Mouse (Mus musculus) liver, adult 2 months (tissue): ENCODE measurements at regions not wholly inside any gene's neighbourhood (a gene's known extent, or its start where the extent isn't known, plus 50 kb on each side); places are given as distances from the start of the nearest gene placed in this dataset.

Experiments used
- DNase-seq: peaks from one replicate; pipeline ENCODE4 v3.0.0-alpha.2; 2011; ENCODE audit warnings: low read depth, low spot score; ENCODE audit errors: extremely low read depth
- H3K27ac ChIP-seq: fragments of 200-500 bp; replicated peaks from 2 replicates; pipeline ENCODE4 v1.5.1; 2012; ENCODE audit warnings: low read depth, mild to moderate bottlenecking, control low read depth, inconsistent platforms, low read length; ENCODE audit not compliant: insufficient read depth
- H3K27me3 ChIP-seq: fragments of 200-500 bp; 2 replicates; pipeline ENCODE4 v1.6.1; 2012; ENCODE audit warnings: mild to moderate bottlenecking, moderate library complexity, low read length, inconsistent platforms; ENCODE audit not compliant: control insufficient read depth, insufficient read depth
- H3K36me3 ChIP-seq: fragments of 200-500 bp; 2 replicates; pipeline ENCODE4 v1.6.1; 2012; ENCODE audit warnings: low read length, inconsistent platforms; ENCODE audit not compliant: control insufficient read depth, insufficient read depth
- H3K4me1 ChIP-seq: fragments of 200-500 bp; 2 replicates; pipeline ENCODE4 v1.6.1; 2011; ENCODE audit warnings: low read length; ENCODE audit not compliant: control insufficient read depth, insufficient read depth
- H3K4me3 ChIP-seq: fragments of 200-500 bp; 2 replicates; pipeline ENCODE4 v1.5.1; 2011; ENCODE audit warnings: low read depth, mild to moderate bottlenecking, control low read depth, low read length, moderate library complexity; ENCODE audit not compliant: insufficient read depth
- H3K79me2 ChIP-seq: fragments of 200-500 bp; 2 replicates; pipeline ENCODE4 v1.6.1; 2012; ENCODE audit warnings: inconsistent platforms, mild to moderate bottlenecking, low read length, moderate library complexity; ENCODE audit not compliant: control insufficient read depth, insufficient read depth
- H3K9ac ChIP-seq: fragments of 200-500 bp; 2 replicates; pipeline ENCODE4 v1.6.1; 2012; ENCODE audit warnings: low read depth, mild to moderate bottlenecking, control low read depth, inconsistent platforms, low read length
- CTCF ChIP-seq: fragments of 200-500 bp; IDR thresholded peaks from 2 replicates; pipeline ENCODE4 v1.5.1; 2011; ENCODE audit warnings: low read depth, low read length, control low read depth
- POLR2A ChIP-seq: fragments of 200-500 bp; IDR thresholded peaks from 2 replicates; pipeline ENCODE4 v1.6.1; 2011; ENCODE audit warnings: low read length, control low read depth; ENCODE audit not compliant: insufficient read depth; ENCODE audit errors: extremely low read depth
- WGBS: fragments of 180-500 bp; shearing (Covaris S2); methylation state at CpG from one replicate; pipeline ENCODE4 v1.1.7; 2018; 5-methylcytosine and 5-hydroxymethylcytosine counted together

DNA sequence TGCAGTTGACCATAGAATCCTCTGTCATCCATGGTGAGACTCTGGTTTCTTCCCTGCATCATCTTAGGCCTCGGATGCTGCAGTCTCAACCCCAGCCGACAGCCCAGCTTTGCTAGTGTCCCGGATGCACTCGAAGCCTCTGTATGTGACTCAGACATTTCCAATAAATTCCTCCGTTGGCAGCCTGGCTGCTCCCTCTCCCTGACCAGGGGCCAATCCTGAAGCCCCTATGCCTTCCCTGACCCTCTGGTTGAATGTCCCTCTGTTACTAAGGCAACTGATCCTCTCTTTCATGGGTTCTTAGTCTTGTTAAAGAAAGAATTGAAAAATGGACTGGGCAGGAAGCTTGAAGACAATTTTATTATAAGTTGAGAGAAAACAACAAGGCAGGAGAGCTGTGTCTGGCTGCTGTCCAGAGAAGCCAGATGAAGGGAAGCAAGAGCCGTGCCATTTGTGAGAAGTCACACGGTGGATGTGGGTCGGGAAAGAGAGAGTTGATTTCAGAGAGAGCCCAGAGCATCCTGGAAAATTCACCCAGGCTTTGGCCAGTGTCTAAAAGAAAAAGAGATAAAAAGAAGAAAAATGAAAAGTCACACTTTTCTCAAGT is 131.2 kb downstream of the Matn1 start:
- H3K36me3 ChIP-seq = no peaks in the 10 kb centered on the region
- no peak overlapping the region for H3K9ac ChIP-seq
- WGBS = 81% methylated on average over 8 of the region's 8 CpGs

DNA sequence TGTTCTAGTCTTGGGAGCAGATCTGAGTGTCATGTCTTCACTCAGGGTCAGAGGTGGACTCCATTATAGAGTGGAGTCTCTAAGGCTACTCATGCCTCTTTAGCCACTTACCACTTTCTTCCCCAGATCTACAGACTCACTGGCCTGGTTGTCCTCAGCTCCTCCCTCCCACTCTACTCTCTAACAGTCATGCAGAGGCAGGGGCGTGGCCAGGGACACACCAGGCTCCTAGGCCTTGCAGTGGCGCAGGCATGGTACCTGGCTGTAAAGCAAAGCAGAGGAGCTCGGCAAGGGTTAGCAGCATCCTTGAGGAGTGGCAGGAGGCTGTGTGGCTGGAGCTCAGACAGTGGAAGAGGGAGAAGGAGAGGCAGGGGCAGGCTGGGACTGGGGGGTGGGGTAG is 132.4 kb downstream of the Matn1 start:
- no peaks in the 10 kb centered on the region for H3K79me2 ChIP-seq
- no peaks in the 10 kb centered on the region for H3K27me3 ChIP-seq
- H3K36me3 ChIP-seq = no peaks in the 10 kb centered on the region
- H3K4me1 ChIP-seq = no peaks in the 10 kb centered on the region
- TF ChIP-seq CTCF = no peak
- no peak for TF ChIP-seq POLR2A
- no peak overlapping the region for H3K27ac ChIP-seq
- WGBS = 77% methylated on average over 3 of the region's 3 CpGs
- DNase-seq = no peak
- H3K4me3 ChIP-seq = no peak overlapping the region
- H3K9ac ChIP-seq = no peak overlapping the region

More for the DNA sequence above, 131.2 kb downstream of the Matn1 start:
- no peak for DNase-seq
- Histone ChIP-seq H3K4me3 (no peak overlapping the region), H3K27me3 (no peaks in the 10 kb centered on the region), H3K27ac (no peak overlapping the region), H3K79me2 (no peaks in the 10 kb centered on the region), H3K4me1 (no peaks in the 10 kb centered on the region)
- TF ChIP-seq POLR2A = no peak
- no peak for TF ChIP-seq CTCF

DNA sequence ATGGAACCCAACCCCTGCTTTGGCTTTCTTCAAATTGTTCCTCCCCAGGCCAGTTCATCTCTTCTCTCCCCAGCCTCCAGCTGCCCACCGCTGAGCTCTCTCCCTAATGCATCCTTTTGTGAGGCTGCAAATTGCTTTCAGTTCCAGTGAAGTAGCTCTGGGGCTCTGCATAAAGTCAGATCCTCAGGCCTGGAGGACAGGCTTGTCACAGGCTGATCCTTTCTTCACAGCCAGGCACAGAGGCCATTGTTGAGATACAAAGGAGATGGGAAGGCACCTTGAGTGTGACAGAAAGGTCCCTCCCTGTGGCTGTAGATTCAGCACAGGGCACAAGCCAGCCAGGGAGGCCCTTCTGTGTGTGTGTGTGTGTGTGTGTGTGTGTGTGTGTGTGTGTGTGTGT is 135.9 kb downstream of the Matn1 start:
- no peak overlapping the region for H3K27ac ChIP-seq
- no peak overlapping the region for H3K4me3 ChIP-seq
- no peaks in the 10 kb centered on the region for H3K4me1 ChIP-seq
- DNase-seq = no peak
- WGBS = 33% methylated on average over 1 of the region's 1 CpGs
- H3K36me3 ChIP-seq = no peaks in the 10 kb centered on the region
- no peak overlapping the region for H3K9ac ChIP-seq
- H3K79me2 ChIP-seq = no peaks in the 10 kb centered on the region
- H3K27me3 ChIP-seq = no peaks in the 10 kb centered on the region
- no peak for TF ChIP-seq CTCF
- TF ChIP-seq POLR2A = no peak

DNA sequence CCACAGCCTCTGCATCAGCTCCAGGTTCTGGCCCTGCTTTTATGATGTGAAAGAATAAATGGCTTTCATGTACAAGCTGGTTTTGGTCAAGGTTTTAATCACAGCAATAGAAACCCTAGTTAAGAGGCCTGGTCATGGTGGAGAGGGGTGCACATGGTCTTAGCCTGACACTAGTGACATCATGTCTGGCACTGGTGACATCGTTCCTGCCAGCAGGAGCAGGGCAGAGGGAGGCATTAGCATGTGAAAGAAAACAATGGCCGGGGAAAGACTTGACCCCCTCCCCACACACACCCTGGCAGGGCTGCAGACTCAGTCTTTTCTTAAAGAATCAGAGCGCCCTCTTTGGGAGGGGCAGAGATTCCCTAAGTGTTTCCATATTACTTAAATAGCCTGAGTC is 139.2 kb downstream of the Matn1 start:
- no peaks in the 10 kb centered on the region for H3K4me1 ChIP-seq
- WGBS = 77% methylated on average over 3 of the region's 3 CpGs
- H3K27me3 ChIP-seq = no peaks in the 10 kb centered on the region
- H3K79me2 ChIP-seq = no peaks in the 10 kb centered on the region
- no peak overlapping the region for H3K9ac ChIP-seq
- DNase-seq = no peak
- no peak overlapping the region for H3K4me3 ChIP-seq
- no peak for TF ChIP-seq CTCF
- no peak for TF ChIP-seq POLR2A
- no peak overlapping the region for H3K27ac ChIP-seq
- no peaks in the 10 kb centered on the region for H3K36me3 ChIP-seq

DNA sequence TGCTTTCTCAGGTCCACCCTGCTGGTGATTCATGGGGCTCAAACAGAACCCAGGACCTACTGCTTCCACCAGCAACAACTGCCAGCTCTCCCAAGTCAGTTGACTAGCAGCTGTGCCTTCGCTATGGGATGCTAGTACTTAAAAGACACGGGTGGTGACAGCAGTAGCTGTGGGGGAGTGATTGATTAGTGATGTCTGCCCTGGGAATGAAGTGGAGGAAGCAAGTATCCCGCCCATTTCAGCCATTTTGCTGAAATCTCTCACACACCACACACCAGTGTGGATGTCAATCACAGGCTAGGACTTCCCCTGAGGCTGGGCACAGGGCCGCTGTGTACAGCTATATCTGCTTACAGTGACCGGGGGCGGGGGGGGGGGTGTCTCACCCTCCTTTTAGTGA is 153.2 kb downstream of the Matn1 start:
- Histone ChIP-seq H3K27ac (no peak overlapping the region), H3K4me3 (no peak overlapping the region), H3K4me1 (no peaks in the 10 kb centered on the region), H3K79me2 (no peaks in the 10 kb centered on the region), H3K27me3 (0 out of 2 replicates have a peak, but pooled peaks cover 2% of the 10 kb centered on the region), H3K9ac (no peak overlapping the region), H3K36me3 (no peaks in the 10 kb centered on the region)
- no peak for TF ChIP-seq POLR2A
- TF ChIP-seq CTCF = no peak
- WGBS = 51% methylated on average over 6 of the region's 6 CpGs
- DNase-seq = no peak

DNA sequence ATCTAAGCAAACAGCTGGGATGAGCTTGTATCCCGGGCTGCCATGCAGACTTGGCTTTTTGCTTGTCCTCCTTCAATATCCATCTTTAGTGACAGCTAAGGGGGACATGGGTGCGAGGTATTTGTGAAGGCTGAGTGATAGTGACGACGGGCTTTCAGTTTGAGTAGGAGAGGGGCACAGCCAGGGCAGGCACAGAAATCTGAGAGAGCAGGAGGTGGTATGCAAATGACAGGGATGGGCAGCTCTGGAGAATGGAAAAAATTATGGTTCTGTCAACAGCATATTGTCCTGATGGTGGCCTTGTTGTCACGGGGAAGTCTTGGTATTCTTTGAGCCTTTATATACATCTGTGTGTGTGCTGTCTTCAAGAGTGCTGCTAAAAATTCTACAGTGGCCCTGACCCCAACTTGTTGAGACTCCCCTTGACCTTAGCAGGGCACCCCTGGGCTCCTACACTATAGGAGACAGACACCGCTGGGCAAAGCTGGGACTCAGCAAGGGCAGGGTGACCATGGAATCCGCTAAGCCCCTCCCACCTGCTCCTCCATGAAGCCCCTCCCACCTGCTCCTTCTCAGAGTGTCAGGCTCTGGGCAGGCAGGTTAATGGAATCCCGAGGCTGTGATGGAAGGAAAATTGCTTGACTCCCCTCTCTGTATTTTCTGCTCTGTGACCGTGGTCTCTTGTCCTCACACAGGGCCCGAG is 156.1 kb downstream of the Matn1 start:
- DNase-seq = no peak
- Histone ChIP-seq H3K4me3 (no peak overlapping the region), H3K4me1 (no peaks in the 10 kb centered on the region), H3K27ac (no peak overlapping the region), H3K9ac (no peak overlapping the region), H3K79me2 (no peaks in the 10 kb centered on the region), H3K36me3 (no peaks in the 10 kb centered on the region), H3K27me3 (no peaks in the 10 kb centered on the region)
- TF ChIP-seq CTCF (no peak), POLR2A (no peak)
- WGBS = 42% methylated on average over 10 of the region's 10 CpGs
